Mouse (Mus musculus): ENCODE results near the gene Ankle2. TPM values are rescaled to one million over a fixed set of nuclear protein-coding genes. Genes with fewer than 3 reads are reported as not detected.
A peak's percentile ranks its signal among the peaks of the same experiment; 100 is the strongest.

The Ankle2 gene
- polyA plus RNA-seq, 1 experiment from 2014 or later = 30.9 TPM

DNA sequence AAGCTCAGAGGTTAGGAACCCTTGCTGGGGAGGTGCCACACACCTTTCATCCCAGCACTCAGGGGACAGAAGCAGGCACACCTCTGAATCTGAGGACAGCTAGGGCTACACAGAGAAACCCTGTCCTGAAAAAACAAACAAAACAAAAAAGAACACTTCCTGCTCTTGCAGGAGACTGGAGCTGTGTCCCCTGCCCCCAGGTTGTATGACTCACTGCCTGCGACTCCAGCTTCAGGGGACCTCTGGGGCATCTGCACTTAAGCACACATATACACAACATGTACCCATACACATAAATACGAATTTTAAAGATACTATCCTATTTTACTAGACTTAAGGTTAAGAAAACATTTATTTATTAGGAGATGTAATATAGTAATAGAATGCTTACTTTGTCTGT, 13.3 kb downstream of the Ankle2 start:
- no peak for DNase-seq (ENCODE audit: low spot score)
- no peaks in the 10 kb centered on the region for H3K4me1 ChIP-seq
- 91% methylated on average over 2 of the region's 2 CpGs for WGBS

DNA sequence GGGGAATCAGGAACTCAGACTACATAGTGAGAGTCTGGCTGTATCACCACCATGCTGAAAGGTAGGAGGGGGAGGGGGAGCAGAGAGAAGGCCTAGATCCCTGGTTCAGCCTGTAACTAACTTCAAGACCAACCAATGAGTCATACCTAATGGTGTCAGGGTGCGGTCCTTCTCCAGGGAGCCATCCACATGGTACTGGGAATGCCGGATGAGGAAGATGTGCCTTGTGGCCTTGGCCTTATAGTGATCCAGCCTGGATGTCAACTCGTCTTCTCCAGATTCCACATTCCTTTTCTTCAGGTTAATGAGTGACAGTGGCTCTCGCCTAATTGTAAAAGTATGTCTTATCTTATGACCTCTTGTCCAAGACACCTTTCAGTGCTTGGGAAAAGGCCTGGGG, 36.1 kb downstream of the Ankle2 start:
- H3K36me3 ChIP-seq = peaks cover 53% of the 10 kb centered on the region
- no peak overlapping the region for H3K4me3 ChIP-seq
- 93% methylated on average over 4 of the region's 4 CpGs for WGBS
- H3K4me1 ChIP-seq = peaks cover 12% of the 10 kb centered on the region
- DNase-seq (ENCODE audit: low spot score) = no peak
- no peak overlapping the region for H3K27ac ChIP-seq (replicated peaks)
- no peaks in the 10 kb centered on the region for H3K27me3 ChIP-seq (ENCODE audit: low read depth, poor library complexity, severe bottlenecking)
- H3K9me3 ChIP-seq (replicated peaks) = no peaks in the 10 kb centered on the region

More for the DNA sequence above, 13.3 kb downstream of the Ankle2 start:
- H3K9me3 ChIP-seq (replicated peaks) = no peaks in the 10 kb centered on the region
- H3K27ac ChIP-seq (replicated peaks) = no peak overlapping the region
- no peaks in the 10 kb centered on the region for H3K27me3 ChIP-seq (ENCODE audit: low read depth, poor library complexity, severe bottlenecking)
- peaks cover 100% of the 10 kb centered on the region for H3K36me3 ChIP-seq
- H3K4me3 ChIP-seq = no peak overlapping the region

DNA sequence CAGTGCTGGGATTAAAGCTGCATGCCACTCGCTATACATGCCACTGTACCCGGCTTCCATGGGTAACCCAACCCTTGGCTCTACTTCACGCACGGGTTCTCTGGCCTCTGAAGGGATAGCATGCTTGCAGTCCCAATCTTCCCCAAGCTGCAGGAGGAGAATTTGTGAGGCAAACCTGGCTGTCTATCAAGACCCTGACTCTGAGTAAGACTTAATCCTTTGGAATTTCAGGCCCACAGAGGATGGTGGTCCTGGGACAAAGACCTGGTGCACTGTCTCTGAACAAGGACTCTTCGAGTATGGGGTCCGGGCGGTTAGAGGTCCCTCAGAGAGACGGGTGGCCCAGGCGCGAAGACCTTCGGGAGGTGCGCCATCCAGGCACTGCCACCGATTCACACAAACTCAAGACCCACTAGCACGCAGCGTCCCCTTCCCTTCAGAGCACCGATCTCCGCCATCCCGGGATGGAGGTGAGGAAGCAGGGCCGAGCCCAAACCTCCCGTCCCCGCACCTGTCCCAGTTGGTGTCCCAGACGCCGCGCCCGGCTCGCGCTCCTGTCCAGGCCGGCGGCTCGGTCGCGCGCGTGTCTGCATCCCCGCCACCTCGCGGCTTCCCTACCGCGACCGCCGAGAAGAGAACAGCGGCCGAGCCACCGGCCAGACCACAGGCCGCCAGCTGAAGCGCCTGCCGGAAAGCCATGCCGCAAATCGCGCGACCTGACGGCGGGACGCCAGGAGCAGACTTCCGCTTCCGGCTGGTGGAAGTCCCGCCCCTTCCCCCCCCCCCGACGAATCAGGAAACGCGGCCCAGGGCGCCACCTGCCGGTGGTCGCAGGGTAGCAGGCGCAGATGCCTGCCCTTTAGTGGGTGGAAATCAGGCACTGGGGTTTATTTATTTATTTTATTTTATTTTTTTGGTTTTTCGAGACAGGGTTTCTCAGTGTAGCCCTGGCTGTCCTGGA, 38.6 kb downstream of the Ankle2 start, which contains the start of gene Pgam5:
Gene Pgam5 (minus strand): TSS at position 773 of the 961 bp plus-strand sequence.
- no peaks in the 10 kb centered on the region for H3K9me3 ChIP-seq (replicated peaks)
- peak within 1 kb of the TSS; percentile 98 for H3K4me3 ChIP-seq
- peaks cover 36% of the 10 kb centered on the region for H3K36me3 ChIP-seq
- under 1% methylated on average over 66 of the region's 66 CpGs for WGBS
- H3K27me3 ChIP-seq (ENCODE audit: low read depth, poor library complexity, severe bottlenecking) = no peaks in the 10 kb centered on the region
- peak within 1 kb of the TSS; percentile 91 for H3K27ac ChIP-seq (replicated peaks)
- peaks cover 12% of the 10 kb centered on the region for H3K4me1 ChIP-seq
- DNase-seq (ENCODE audit: low spot score) = peak; percentile 94

DNA sequence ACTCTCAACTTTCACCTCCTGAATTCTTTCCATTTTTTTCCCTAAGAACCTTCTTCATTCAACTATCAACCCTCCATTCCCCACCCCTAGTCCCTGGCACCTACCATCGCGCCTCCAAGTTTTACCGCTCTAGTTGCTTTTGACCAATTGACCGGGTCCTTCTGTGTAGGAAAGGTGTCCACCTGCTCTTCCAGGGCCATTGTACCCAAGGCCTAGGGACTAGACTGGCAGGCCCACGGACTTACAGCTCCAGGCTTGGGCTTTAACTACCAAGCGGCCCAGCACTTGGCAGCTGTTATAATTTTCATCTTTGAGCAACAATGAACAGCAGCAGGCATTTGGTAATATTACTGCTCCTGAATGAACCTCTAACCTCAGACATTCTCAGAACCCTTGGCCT, 39.4 kb downstream of the Ankle2 start:
- Histone ChIP-seq H3K36me3 (peaks cover 27% of the 10 kb centered on the region), H3K9me3 (replicated peaks) (no peaks in the 10 kb centered on the region), H3K4me3 (no peak overlapping the region), H3K4me1 (peaks cover 12% of the 10 kb centered on the region), H3K27me3 (ENCODE audit: low read depth, poor library complexity, severe bottlenecking) (no peaks in the 10 kb centered on the region), H3K27ac (replicated peaks) (no peak overlapping the region)
- no peak for DNase-seq (ENCODE audit: low spot score)
- WGBS = 92% methylated on average over 6 of the region's 6 CpGs

DNA sequence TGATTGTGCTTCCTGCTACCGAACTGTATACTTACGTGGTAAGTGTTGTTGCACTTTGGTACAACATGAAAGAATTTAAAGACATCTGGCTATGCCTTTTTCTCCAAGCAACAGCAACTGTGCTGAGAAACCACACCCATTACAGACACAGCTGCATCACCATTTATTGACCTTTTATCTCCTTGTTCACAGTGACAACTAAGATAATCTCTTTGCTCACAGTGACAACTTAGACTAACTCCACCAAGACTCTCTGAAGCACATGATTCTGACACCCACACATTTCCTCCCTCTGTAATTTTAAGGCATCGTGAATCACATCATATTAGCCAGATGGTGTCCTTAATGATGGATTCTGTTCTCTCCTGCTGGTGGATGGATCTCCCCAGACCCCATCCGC, 43.3 kb downstream of the Ankle2 start:
- no peak for DNase-seq (ENCODE audit: low spot score)
- H3K27me3 ChIP-seq (ENCODE audit: low read depth, poor library complexity, severe bottlenecking) = no peaks in the 10 kb centered on the region
- H3K27ac ChIP-seq (replicated peaks) = no peak overlapping the region
- WGBS = 75% methylated on average over 4 of the region's 4 CpGs
- no peak overlapping the region for H3K4me3 ChIP-seq
- no peaks in the 10 kb centered on the region; the same call in 1 of the 2 replicates for H3K4me1 ChIP-seq
- no peaks in the 10 kb centered on the region for H3K36me3 ChIP-seq
- no peaks in the 10 kb centered on the region for H3K9me3 ChIP-seq (replicated peaks)

DNA sequence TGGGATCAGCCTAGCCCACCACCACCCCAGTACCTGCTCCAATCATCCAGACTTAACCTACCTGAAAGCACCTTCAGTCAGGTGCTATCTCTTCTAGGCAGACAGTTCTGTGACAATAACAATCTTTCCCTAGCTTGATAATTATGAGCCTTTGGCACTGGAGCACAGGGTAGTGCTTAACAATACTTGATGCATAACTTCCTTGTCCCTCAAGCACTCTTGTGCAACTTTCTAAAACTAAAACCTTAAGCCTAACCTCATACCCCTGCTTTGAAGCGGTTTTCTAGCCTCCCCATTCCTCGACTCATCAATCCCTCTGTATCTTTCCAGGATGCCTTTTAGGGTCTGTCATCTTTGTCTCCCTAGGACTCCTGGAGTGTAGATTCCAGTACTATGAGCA, 44.0 kb downstream of the Ankle2 start:
- Histone ChIP-seq H3K9me3 (replicated peaks) (no peaks in the 10 kb centered on the region), H3K4me3 (no peak overlapping the region), H3K27me3 (ENCODE audit: low read depth, poor library complexity, severe bottlenecking) (no peaks in the 10 kb centered on the region), H3K27ac (replicated peaks) (no peak overlapping the region), H3K36me3 (no peaks in the 10 kb centered on the region), H3K4me1 (no peaks in the 10 kb centered on the region)
- DNase-seq (ENCODE audit: low spot score) = no peak
- WGBS = 75% methylated on average over 2 of the region's 2 CpGs

DNA sequence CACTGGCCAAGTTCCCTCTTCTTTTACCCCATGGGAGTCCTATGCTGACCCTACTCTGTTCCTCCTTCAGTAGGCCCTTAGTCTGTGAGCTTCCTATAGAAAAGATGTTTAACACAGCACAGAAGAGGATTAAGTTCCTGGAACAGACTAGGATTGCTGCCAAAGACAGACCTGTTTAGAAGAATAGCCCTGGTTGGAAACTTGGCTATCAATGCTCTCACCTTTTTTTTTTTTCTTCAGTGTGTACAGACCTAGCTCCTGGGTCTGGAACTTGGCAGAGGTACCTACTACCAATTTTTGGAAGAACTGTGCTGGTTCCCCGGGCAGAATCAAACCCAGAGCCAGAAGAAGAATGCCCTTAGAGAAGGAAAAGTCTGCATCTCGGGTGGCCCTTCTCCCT, 45.6 kb downstream of the Ankle2 start:
- Histone ChIP-seq H3K4me1 (no peaks in the 10 kb centered on the region), H3K9me3 (replicated peaks) (no peaks in the 10 kb centered on the region), H3K27me3 (ENCODE audit: low read depth, poor library complexity, severe bottlenecking) (no peaks in the 10 kb centered on the region), H3K27ac (replicated peaks) (no peak overlapping the region), H3K36me3 (no peaks in the 10 kb centered on the region), H3K4me3 (no peak overlapping the region)
- WGBS = 78% methylated on average over 2 of the region's 2 CpGs
- DNase-seq (ENCODE audit: low spot score) = no peak

DNA sequence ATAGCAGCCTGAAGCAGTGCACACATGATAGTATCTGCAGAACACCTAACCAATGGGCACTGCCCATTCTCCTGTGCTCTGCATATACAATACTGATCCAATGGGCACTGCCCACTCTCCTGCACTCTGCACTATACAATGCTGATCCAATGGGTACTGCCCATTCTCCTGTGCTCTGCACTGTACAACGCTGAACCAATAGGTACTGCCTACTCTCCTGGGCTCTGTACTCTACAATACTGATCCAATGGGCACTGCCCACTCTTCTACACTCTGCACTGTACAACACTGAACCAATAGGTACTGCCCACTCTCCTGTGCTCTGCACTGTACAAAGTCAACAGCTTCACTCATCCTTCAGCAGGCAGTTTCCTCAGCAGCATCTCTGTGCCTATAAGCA, 46.1 kb downstream of the Ankle2 start:
- Histone ChIP-seq H3K4me3 (no peak overlapping the region), H3K27me3 (ENCODE audit: low read depth, poor library complexity, severe bottlenecking) (no peaks in the 10 kb centered on the region), H3K36me3 (no peaks in the 10 kb centered on the region), H3K4me1 (no peaks in the 10 kb centered on the region), H3K27ac (replicated peaks) (no peak overlapping the region), H3K9me3 (replicated peaks) (no peaks in the 10 kb centered on the region)
- no peak for DNase-seq (ENCODE audit: low spot score)
- 90% methylated on average over 1 of the region's 1 CpGs for WGBS

DNA sequence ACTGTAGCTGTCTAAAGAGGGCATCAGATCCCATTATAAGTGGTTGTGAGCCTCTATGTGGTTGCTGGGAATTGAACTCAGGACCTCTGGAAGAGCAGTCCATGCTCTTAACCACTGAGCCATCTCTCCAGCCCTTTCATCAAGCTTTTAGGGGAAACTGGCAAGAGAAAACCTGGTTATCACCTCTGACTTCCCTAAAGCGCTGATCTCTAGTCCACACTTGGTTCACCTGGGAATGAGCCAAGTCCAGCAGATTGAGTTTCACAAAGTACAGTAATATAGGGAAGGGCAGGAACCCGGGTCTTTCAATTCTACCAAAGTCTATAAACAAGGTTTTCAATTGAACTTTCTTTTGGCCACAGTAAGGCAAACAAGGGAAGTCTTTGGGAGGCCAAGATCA, 51.2 kb downstream of the Ankle2 start:
- peaks cover 14% of the 10 kb centered on the region for H3K4me1 ChIP-seq
- DNase-seq (ENCODE audit: low spot score) = no peak
- H3K27ac ChIP-seq (replicated peaks) = no peak overlapping the region
- no peaks in the 10 kb centered on the region for H3K36me3 ChIP-seq
- WGBS = 87% methylated on average over 2 of the region's 2 CpGs
- H3K27me3 ChIP-seq (ENCODE audit: low read depth, poor library complexity, severe bottlenecking) = peaks cover 24% of the 10 kb centered on the region
- no peak overlapping the region for H3K4me3 ChIP-seq
- H3K9me3 ChIP-seq (replicated peaks) = no peaks in the 10 kb centered on the region

DNA sequence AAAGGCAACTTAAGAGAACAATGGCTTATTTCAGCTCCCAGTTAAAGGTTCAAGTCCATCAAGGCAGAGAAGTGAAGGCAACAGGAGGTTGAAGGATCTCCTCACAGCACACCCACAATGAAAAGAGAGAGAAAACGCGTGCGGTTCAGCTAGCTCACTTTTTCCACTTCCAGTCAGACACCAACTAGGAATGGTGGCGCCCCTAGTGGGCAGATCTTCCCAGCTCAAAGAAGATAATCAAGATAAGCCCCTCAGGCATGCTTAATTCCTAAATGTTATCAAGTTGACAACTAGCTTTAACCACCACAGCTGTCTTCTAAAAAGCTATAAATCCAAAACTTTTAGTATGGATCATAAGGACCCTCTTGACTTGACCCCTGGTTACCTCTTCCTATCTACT, 53.7 kb downstream of the Ankle2 start:
- peaks cover 24% of the 10 kb centered on the region for H3K27me3 ChIP-seq (ENCODE audit: low read depth, poor library complexity, severe bottlenecking)
- H3K27ac ChIP-seq (replicated peaks) = no peak overlapping the region
- no peaks in the 10 kb centered on the region for H3K9me3 ChIP-seq (replicated peaks)
- H3K4me1 ChIP-seq = peaks cover 22% of the 10 kb centered on the region
- peak overlapping the region; percentile 82; the same call in 1 of the 2 replicates for H3K4me3 ChIP-seq
- WGBS = 14% methylated on average over 4 of the region's 4 CpGs
- peak; percentile 59 for DNase-seq (ENCODE audit: low spot score)
- peaks cover 8% of the 10 kb centered on the region for H3K36me3 ChIP-seq

DNA sequence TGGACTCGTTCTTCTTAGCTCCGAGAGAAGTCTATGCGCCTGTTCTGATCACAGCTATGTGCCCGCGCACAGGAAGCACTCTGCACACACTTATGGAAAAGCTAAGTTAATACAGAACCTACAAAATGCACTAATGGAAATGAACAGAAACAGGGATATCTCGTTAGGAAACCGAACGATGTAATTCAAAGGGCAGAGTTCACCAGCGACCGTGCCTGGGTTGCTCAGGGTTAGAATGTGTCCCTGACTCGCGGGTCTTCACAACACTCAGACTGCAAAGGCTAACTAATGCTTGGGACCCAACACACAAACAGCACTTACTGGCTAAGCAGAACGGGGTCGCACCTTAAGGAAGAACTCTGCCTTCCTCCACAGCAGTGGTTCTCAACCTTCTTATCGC, 54.4 kb downstream of the Ankle2 start:
- Histone ChIP-seq H3K4me1 (peaks cover 22% of the 10 kb centered on the region), H3K27me3 (ENCODE audit: low read depth, poor library complexity, severe bottlenecking) (peaks cover 24% of the 10 kb centered on the region), H3K9me3 (replicated peaks) (no peaks in the 10 kb centered on the region), H3K36me3 (peaks cover 14% of the 10 kb centered on the region), H3K27ac (replicated peaks) (no peak overlapping the region), H3K4me3 (peak overlapping the region; percentile 82)
- WGBS = 13% methylated on average over 15 of the region's 15 CpGs
- peak; percentile 19 for DNase-seq (ENCODE audit: low spot score)

DNA sequence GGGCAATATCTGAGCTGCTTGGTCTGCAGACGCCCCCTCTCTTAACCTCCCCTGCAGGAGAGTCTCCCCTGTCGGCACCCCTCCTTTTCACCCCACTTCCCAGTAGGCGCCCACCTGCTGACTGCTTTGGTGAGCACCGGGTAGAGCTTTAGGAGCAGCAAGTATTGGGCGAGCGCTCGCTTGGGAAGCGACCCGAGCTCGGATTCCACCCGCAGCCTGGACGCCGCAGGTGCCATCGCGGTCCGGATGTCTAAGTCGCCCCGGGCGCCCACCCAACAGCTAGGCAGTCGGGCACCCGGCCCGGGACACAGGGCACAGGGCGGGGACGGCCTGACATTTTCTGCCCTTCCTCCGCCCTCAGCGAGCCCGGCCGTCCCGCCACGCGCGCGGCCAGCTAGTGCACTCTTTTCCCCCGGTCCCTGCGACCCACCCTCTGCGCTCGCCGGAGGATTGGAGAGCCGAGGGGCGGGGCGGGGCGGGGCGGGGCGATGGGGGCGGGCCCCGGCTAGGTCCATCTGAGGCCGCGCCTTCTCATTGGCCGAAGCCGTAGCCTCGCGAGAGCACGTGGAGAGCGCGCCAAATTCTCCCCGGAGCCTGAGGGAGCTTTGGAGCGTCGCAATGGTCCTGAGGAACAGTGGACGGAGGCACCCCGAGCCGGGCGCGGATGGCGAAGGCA, 55.1 kb downstream of the Ankle2 start, which contains the start of the genes Pxmp2 and Pole:
Gene Pxmp2 (minus strand): TSS at position 417 of the 676 bp plus-strand sequence.
Gene Pole (plus strand): TSS at position 537 of the 676 bp plus-strand sequence.
- Histone ChIP-seq H3K36me3 (peaks cover 22% of the 10 kb centered on the region), H3K4me3 (peak within 1 kb of the TSS; percentile 82), H3K4me1 (peaks cover 22% of the 10 kb centered on the region), H3K9me3 (replicated peaks) (no peaks in the 10 kb centered on the region), H3K27me3 (ENCODE audit: low read depth, poor library complexity, severe bottlenecking) (peaks cover 24% of the 10 kb centered on the region), H3K27ac (replicated peaks) (peak within 1 kb of the TSS; percentile 93)
- peak; percentile 95 for DNase-seq (ENCODE audit: low spot score)
- WGBS = 0% methylated on average over 64 of the region's 64 CpGs

Data from midbrain, embryonic 10.5 days (tissue).